Mouse (Mus musculus): ENCODE data around the gene Mgst3. TPM values are rescaled to one million over a fixed set of nuclear protein-coding genes. Genes with fewer than 3 reads are reported as not detected.
A peak's percentile ranks its signal among the peaks of the same experiment; 100 is the strongest.

Mgst3 gene
- polyA plus RNA-seq, 1 experiment from 2014 or later = 179 TPM

DNA sequence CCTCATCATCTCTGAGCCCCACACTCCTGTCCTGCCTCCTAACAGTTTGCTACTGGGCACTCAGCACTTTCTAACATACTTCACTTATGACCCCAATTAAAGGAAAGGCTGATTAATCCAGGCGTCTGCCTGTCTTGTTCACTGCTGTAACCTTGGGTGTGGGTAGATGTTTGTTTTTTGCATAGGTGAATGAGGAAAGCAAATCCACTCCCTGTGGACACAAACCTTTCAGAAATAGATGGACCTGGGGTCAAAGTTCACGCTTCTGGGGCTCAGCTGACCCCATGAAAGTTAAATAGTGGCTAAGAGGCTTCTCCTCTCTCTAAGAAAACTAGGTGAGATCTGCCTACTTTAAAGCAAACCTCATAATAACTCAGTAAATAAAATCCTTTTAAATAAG lies 18.7 kb downstream of the Mgst3 start:
- Histone ChIP-seq H3K36me3 (ENCODE audit: control insufficient read depth, insufficient read depth, low read length) (no peaks in the 10 kb centered on the region), H3K27me3 (ENCODE audit: control insufficient read depth, insufficient read depth, low read length) (no peaks in the 10 kb centered on the region), H3K9me3 (replicated peaks; ENCODE audit: control insufficient read depth, low read length) (no peaks in the 10 kb centered on the region), H3K27ac (ENCODE audit: low read depth, low read length) (no peak overlapping the region), H3K4me1 (ENCODE audit: control insufficient read depth, insufficient read depth, low read length) (no peaks in the 10 kb centered on the region; the same call in 1 of the 2 replicates), H3K4me2 (peak overlapping the region; percentile 30; the same call in 1 of the 2 replicates), H3K4me3 (ENCODE audit: low read depth, low read length) (no peak overlapping the region), H3K9ac (ENCODE audit: low read depth, low read length) (no peak overlapping the region)
- ATAC-seq (replicated peaks; ENCODE audit: insufficient number of reproducible peaks, low FRiP score, low TSS enrichment) = no peak
- 59% methylated on average over 2 of the region's 2 CpGs for WGBS (ENCODE audit: insufficient replicate concordance)

DNA sequence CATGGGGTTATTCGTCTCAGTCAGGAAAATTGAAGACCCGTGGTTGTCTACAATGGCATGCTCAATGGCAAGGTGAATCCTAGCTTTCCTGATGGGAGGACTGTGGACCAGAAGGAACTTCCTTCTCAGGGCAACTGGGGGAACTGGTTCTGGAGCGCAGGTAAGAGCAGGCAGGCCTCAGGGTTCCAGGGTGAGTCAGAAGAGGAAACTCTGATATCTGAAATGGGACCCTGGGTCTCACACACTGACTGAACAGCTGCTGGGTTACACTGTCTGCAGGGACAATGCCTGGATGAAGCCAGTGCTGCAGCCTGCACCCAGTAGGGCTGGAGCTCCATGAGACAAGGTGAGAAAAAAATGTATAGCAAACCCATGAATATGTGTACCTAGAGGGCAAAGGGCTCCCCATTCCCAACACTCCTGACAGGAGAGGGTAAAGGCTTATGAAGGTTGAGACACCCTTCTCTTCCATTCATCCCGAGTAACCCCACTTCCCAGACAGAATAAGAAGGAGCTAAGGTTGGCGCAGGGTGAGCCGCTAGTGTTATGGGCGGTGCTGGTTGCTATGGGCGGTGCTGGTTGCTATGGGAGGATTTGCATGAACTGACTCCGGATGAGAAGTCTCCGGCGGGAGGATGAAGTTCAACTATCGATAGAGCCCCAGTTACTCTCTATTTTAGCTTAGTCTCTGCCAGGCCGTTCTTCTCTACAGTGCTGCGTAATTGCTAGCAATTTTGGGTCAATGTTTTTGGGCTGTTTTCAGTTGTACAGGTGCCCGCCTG lies 19.4 kb downstream of the Mgst3 start:
- 25% methylated on average over 15 of the region's 15 CpGs for WGBS (ENCODE audit: insufficient replicate concordance)
- peak; percentile 78 for ATAC-seq (replicated peaks; ENCODE audit: insufficient number of reproducible peaks, low FRiP score, low TSS enrichment)
- Histone ChIP-seq H3K9ac (ENCODE audit: low read depth, low read length) (no peak overlapping the region), H3K27ac (ENCODE audit: low read depth, low read length) (no peak overlapping the region), H3K36me3 (ENCODE audit: control insufficient read depth, insufficient read depth, low read length) (no peaks in the 10 kb centered on the region), H3K4me3 (ENCODE audit: low read depth, low read length) (no peak overlapping the region), H3K27me3 (ENCODE audit: control insufficient read depth, insufficient read depth, low read length) (no peaks in the 10 kb centered on the region), H3K4me2 (peak overlapping the region; percentile 30), H3K9me3 (replicated peaks; ENCODE audit: control insufficient read depth, low read length) (no peaks in the 10 kb centered on the region), H3K4me1 (ENCODE audit: control insufficient read depth, insufficient read depth, low read length) (no peaks in the 10 kb centered on the region; the same call in 1 of the 2 replicates)

GRCm38 (mm10) chr1:167372739-167373138 lies 20.9 kb downstream of the Mgst3 start:
- Histone ChIP-seq H3K4me1 (ENCODE audit: control insufficient read depth, insufficient read depth, low read length) (no peaks in the 10 kb centered on the region; the same call in 1 of the 2 replicates), H3K4me3 (ENCODE audit: low read depth, low read length) (no peak overlapping the region), H3K9ac (ENCODE audit: low read depth, low read length) (no peak overlapping the region), H3K36me3 (ENCODE audit: control insufficient read depth, insufficient read depth, low read length) (no peaks in the 10 kb centered on the region; the same call in 1 of the 2 replicates), H3K9me3 (replicated peaks; ENCODE audit: control insufficient read depth, low read length) (no peaks in the 10 kb centered on the region), H3K27ac (ENCODE audit: low read depth, low read length) (no peak overlapping the region), H3K4me2 (no peak overlapping the region), H3K27me3 (ENCODE audit: control insufficient read depth, insufficient read depth, low read length) (no peaks in the 10 kb centered on the region)
- ATAC-seq (replicated peaks; ENCODE audit: insufficient number of reproducible peaks, low FRiP score, low TSS enrichment) = no peak
- WGBS (ENCODE audit: insufficient replicate concordance) = 91% methylated on average over 7 of the region's 7 CpGs

DNA sequence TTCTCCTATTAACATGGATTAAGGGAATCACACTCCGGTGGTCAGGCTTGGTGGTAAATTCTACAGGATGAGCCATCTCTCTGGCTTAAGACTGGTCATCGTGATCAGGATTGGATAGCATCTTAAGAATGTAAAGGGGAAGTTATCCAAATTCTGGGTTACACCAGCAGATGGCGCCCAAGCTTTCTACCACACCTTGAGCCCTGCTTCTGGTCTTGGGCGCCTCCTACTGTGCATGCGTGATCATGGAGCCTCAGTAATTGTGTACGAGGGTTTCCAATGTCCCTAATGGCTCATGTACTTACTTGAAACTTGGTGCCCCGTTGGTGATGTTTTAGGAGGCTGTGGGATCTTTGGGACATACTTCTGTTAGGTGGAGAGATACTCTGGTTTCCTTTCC lies 23.7 kb downstream of the Mgst3 start:
- Histone ChIP-seq H3K4me1 (ENCODE audit: control insufficient read depth, insufficient read depth, low read length) (no peaks in the 10 kb centered on the region; the same call in 1 of the 2 replicates), H3K9ac (ENCODE audit: low read depth, low read length) (no peak overlapping the region), H3K27ac (ENCODE audit: low read depth, low read length) (no peak overlapping the region), H3K4me3 (ENCODE audit: low read depth, low read length) (no peak overlapping the region), H3K27me3 (ENCODE audit: control insufficient read depth, insufficient read depth, low read length) (no peaks in the 10 kb centered on the region), H3K9me3 (replicated peaks; ENCODE audit: control insufficient read depth, low read length) (no peaks in the 10 kb centered on the region), H3K36me3 (ENCODE audit: control insufficient read depth, insufficient read depth, low read length) (peaks cover 6% of the 10 kb centered on the region), H3K4me2 (no peak overlapping the region)
- no peak for ATAC-seq (replicated peaks; ENCODE audit: insufficient number of reproducible peaks, low FRiP score, low TSS enrichment)
- 10% methylated on average over 7 of the region's 7 CpGs for WGBS (ENCODE audit: insufficient replicate concordance)

GRCm38 (mm10) chr1:167368513-167368912 lies 25.1 kb downstream of the Mgst3 start:
- no peak overlapping the region for H3K9ac ChIP-seq (ENCODE audit: low read depth, low read length)
- H3K4me3 ChIP-seq (ENCODE audit: low read depth, low read length) = no peak overlapping the region
- H3K36me3 ChIP-seq (ENCODE audit: control insufficient read depth, insufficient read depth, low read length) = peaks cover 8% of the 10 kb centered on the region
- no peaks in the 10 kb centered on the region for H3K9me3 ChIP-seq (replicated peaks; ENCODE audit: control insufficient read depth, low read length)
- peak; percentile 60; the same call in 1 of the 2 replicates for ATAC-seq (replicated peaks; ENCODE audit: insufficient number of reproducible peaks, low FRiP score, low TSS enrichment)
- 67% methylated on average over 7 of the region's 7 CpGs for WGBS (ENCODE audit: insufficient replicate concordance)
- H3K27ac ChIP-seq (ENCODE audit: low read depth, low read length) = no peak overlapping the region
- no peaks in the 10 kb centered on the region for H3K4me1 ChIP-seq (ENCODE audit: control insufficient read depth, insufficient read depth, low read length)
- H3K4me2 ChIP-seq = no peak overlapping the region
- no peaks in the 10 kb centered on the region for H3K27me3 ChIP-seq (ENCODE audit: control insufficient read depth, insufficient read depth, low read length)

DNA sequence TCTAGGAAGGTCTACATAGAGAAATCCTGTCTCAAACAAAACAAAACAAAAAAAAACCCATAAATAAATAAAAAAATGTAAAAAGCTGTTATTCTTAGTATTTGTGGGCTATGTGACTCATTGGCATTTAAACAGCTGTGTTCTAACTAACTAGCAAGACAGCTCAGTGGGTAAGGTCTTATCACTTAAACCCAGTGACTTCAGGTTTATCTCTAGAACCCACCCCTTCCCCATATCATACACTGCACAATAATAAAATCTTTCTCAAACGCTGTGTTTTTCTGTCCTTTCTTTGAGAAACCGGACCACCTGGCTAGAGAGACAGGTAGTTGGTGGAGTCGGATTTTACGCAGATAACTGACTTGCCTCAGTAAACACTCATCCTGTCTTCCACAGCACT lies 25.6 kb downstream of the Mgst3 start:
- no peak overlapping the region for H3K4me2 ChIP-seq
- 79% methylated on average over 4 of the region's 4 CpGs for WGBS (ENCODE audit: insufficient replicate concordance)
- H3K4me1 ChIP-seq (ENCODE audit: control insufficient read depth, insufficient read depth, low read length) = 0 out of 2 replicates have a peak, but pooled peaks cover 2% of the 10 kb centered on the region
- no peaks in the 10 kb centered on the region for H3K9me3 ChIP-seq (replicated peaks; ENCODE audit: control insufficient read depth, low read length)
- ATAC-seq (replicated peaks; ENCODE audit: insufficient number of reproducible peaks, low FRiP score, low TSS enrichment) = no peak
- H3K27me3 ChIP-seq (ENCODE audit: control insufficient read depth, insufficient read depth, low read length) = no peaks in the 10 kb centered on the region
- no peak overlapping the region for H3K4me3 ChIP-seq (ENCODE audit: low read depth, low read length)
- H3K27ac ChIP-seq (ENCODE audit: low read depth, low read length) = no peak overlapping the region
- no peak overlapping the region for H3K9ac ChIP-seq (ENCODE audit: low read depth, low read length)
- H3K36me3 ChIP-seq (ENCODE audit: control insufficient read depth, insufficient read depth, low read length) = peaks cover 8% of the 10 kb centered on the region

DNA sequence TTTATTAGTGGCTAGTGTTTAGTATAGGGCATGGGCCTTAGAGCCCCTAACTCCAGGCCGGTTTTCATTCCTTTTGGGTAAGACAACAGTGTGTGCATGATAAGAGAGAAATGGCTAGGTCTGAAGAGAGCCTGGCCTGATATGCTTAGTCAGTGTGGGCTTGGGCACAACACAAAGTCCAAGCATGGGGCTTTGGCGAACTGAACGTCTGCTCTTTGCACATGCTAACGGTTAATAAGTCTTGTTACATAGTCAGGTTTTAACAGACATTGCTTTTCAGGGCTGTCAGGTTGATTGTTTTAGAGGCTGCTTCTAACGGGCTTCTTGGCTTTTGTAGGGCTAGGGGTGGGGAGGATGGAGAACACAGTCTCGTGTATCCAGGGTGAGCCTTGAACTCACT lies 27.0 kb downstream of the Mgst3 start:
- no peak overlapping the region for H3K9ac ChIP-seq (ENCODE audit: low read depth, low read length)
- no peak for ATAC-seq (replicated peaks; ENCODE audit: insufficient number of reproducible peaks, low FRiP score, low TSS enrichment)
- 84% methylated on average over 6 of the region's 6 CpGs for WGBS (ENCODE audit: insufficient replicate concordance)
- H3K36me3 ChIP-seq (ENCODE audit: control insufficient read depth, insufficient read depth, low read length) = peaks cover 8% of the 10 kb centered on the region
- H3K4me3 ChIP-seq (ENCODE audit: low read depth, low read length) = no peak overlapping the region
- H3K27ac ChIP-seq (ENCODE audit: low read depth, low read length) = no peak overlapping the region
- H3K27me3 ChIP-seq (ENCODE audit: control insufficient read depth, insufficient read depth, low read length) = no peaks in the 10 kb centered on the region
- H3K4me1 ChIP-seq (ENCODE audit: control insufficient read depth, insufficient read depth, low read length) = 0 out of 2 replicates have a peak, but pooled peaks cover 2% of the 10 kb centered on the region
- no peaks in the 10 kb centered on the region for H3K9me3 ChIP-seq (replicated peaks; ENCODE audit: control insufficient read depth, low read length)
- H3K4me2 ChIP-seq = no peak overlapping the region

GRCm38 (mm10) chr1:167365808-167366207 lies 27.8 kb downstream of the Mgst3 start:
- 86% methylated on average over 7 of the region's 7 CpGs for WGBS (ENCODE audit: insufficient replicate concordance)
- no peak for ATAC-seq (replicated peaks; ENCODE audit: insufficient number of reproducible peaks, low FRiP score, low TSS enrichment)
- peaks cover 8% of the 10 kb centered on the region for H3K36me3 ChIP-seq (ENCODE audit: control insufficient read depth, insufficient read depth, low read length)
- no peak overlapping the region for H3K4me2 ChIP-seq
- no peaks in the 10 kb centered on the region for H3K9me3 ChIP-seq (replicated peaks; ENCODE audit: control insufficient read depth, low read length)
- H3K9ac ChIP-seq (ENCODE audit: low read depth, low read length) = no peak overlapping the region
- H3K4me1 ChIP-seq (ENCODE audit: control insufficient read depth, insufficient read depth, low read length) = 0 out of 2 replicates have a peak, but pooled peaks cover 2% of the 10 kb centered on the region
- H3K4me3 ChIP-seq (ENCODE audit: low read depth, low read length) = no peak overlapping the region
- H3K27ac ChIP-seq (ENCODE audit: low read depth, low read length) = no peak overlapping the region
- no peaks in the 10 kb centered on the region for H3K27me3 ChIP-seq (ENCODE audit: control insufficient read depth, insufficient read depth, low read length)

- ATAC-seq (replicated peaks; ENCODE audit: insufficient number of reproducible peaks, low FRiP score, low TSS enrichment) = no peak
- peaks cover 8% of the 10 kb centered on the region for H3K36me3 ChIP-seq (ENCODE audit: control insufficient read depth, insufficient read depth, low read length)
- H3K27ac ChIP-seq (ENCODE audit: low read depth, low read length) = no peak overlapping the region
- no peak overlapping the region for H3K4me3 ChIP-seq (ENCODE audit: low read depth, low read length)
- WGBS (ENCODE audit: insufficient replicate concordance) = 71% methylated on average over 5 of the region's 5 CpGs
- 0 out of 2 replicates have a peak, but pooled peaks cover 2% of the 10 kb centered on the region for H3K4me1 ChIP-seq (ENCODE audit: control insufficient read depth, insufficient read depth, low read length)
- H3K9ac ChIP-seq (ENCODE audit: low read depth, low read length) = 0 out of 2 replicates have a peak overlapping the region, but pooled peaks have one; percentile 16
- H3K9me3 ChIP-seq (replicated peaks; ENCODE audit: control insufficient read depth, low read length) = no peaks in the 10 kb centered on the region
- H3K27me3 ChIP-seq (ENCODE audit: control insufficient read depth, insufficient read depth, low read length) = no peaks in the 10 kb centered on the region
- no peak overlapping the region for H3K4me2 ChIP-seq
Measured at GRCm38 (mm10) chr1:167363322-167363721, 30.3 kb downstream of the Mgst3 start.

Data from heart, embryonic 11.5 days (tissue).